Mouse (Mus musculus) midbrain, postnatal 0 days (tissue): ENCODE results near the gene Bcap29. TPM values are rescaled to one million over a fixed set of nuclear protein-coding genes. Genes with fewer than 3 reads are reported as not detected.
"Not testable (repeated sequence)": the region's sequence is repeated elsewhere in the genome, so short reads cannot be mapped to it uniquely, and the experiment has no call there.

Source experiments
- ATAC-seq: fragments of 200-750 bp; cut with Nextera tagmentation; 2 replicates; pipeline ENCODE4 v1.8.0; 2017; ENCODE audit warnings: moderate number of reproducible peaks, mild to moderate bottlenecking, moderate TSS enrichment, moderate library complexity; ENCODE audit not compliant: low FRiP score
- DNase-seq: peaks from one replicate; pipeline ENCODE4 v3.0.0-alpha.2; 2015; ENCODE audit warnings: low spot score
- H3K27ac ChIP-seq: fragments of 300-500 bp; sonication (generic); 2 replicates; pipeline ENCODE4 v1.5.1; 2014; ENCODE audit warnings: low read depth, mild to moderate bottlenecking, low read length, mixed read lengths
- H3K27me3 ChIP-seq: fragments of 300-500 bp; sonication (generic); 2 replicates; pipeline ENCODE4 v1.6.1; 2014; ENCODE audit warnings: low read length, control low read depth, mixed read lengths; ENCODE audit not compliant: insufficient read depth
- H3K36me3 ChIP-seq: fragments of 300-500 bp; sonication (generic); 2 replicates; pipeline ENCODE4 v1.6.1; 2014; ENCODE audit warnings: low read length, control low read depth, mixed read lengths; ENCODE audit not compliant: insufficient read depth
- H3K4me1 ChIP-seq: fragments of 300-500 bp; sonication (generic); 2 replicates; pipeline ENCODE4 v1.6.1; 2014; ENCODE audit warnings: mild to moderate bottlenecking, control low read depth, antibody characterized with exemption, low read length, mixed read lengths; ENCODE audit not compliant: insufficient read depth
- H3K4me2 ChIP-seq: fragments of 300-500 bp; sonication (generic); 2 replicates; pipeline ENCODE4 v1.6.1; 2014; ENCODE audit warnings: low read depth, mild to moderate bottlenecking, low read length, mixed read lengths; ENCODE audit not compliant: poor library complexity, severe bottlenecking
- H3K4me3 ChIP-seq: fragments of 300-500 bp; sonication (generic); 2 replicates; pipeline ENCODE4 v1.5.1; 2014; ENCODE audit warnings: low read depth, mild to moderate bottlenecking, low read length, moderate library complexity
- H3K9ac ChIP-seq: fragments of 300-500 bp; sonication (generic); replicated peaks from 2 replicates; pipeline ENCODE4 v1.6.1; 2014; ENCODE audit warnings: mild to moderate bottlenecking, low read length, moderate library complexity, mixed read lengths; ENCODE audit not compliant: poor library complexity, severe bottlenecking
- H3K9me3 ChIP-seq: fragments of 300-500 bp; sonication (generic); 2 replicates; pipeline ENCODE4 v1.6.1; 2016; ENCODE audit warnings: low read length, control low read depth
- CTCF ChIP-seq: IDR thresholded peaks from 2 replicates; pipeline ENCODE4 v1.5.1; 2016; ENCODE audit warnings: antibody characterized with exemption, mild to moderate bottlenecking
- WGBS: fragments of 180-500 bp; shearing (Covaris S2); extraction: QIAGEN DNeasy Blood & Tissue Kit; methylation state at CpG from one replicate; pipeline ENCODE4 v1.1.7; 2014; 5-methylcytosine and 5-hydroxymethylcytosine counted together
- polyA plus RNA-seq: library from polyadenylated mRNA; unstranded; fragments of >200 nt; fragmentation: Nextera tagmentation; extraction: Ambion mirVana; gene quantifications from 2 replicates; pipeline ENCODE4 v1.2.1, GENCODE M21; 2015
- total RNA-seq: library from RNA; depleted of rRNA; stranded (reverse); fragments of >200 nt; gene quantifications from 2 replicates; pipeline ENCODE4 v1.2.3, GENCODE M21; 2014

Gene Bcap29
- total and polyA plus RNA-seq, 2 experiments from 2014 or later = 11.1 to 33.9 TPM

- H3K4me1 ChIP-seq = no peaks in the 10 kb centered on the region
- H3K9ac ChIP-seq = no peak overlapping the region
- H3K9me3 ChIP-seq = no peaks in the 10 kb centered on the region
- no peaks in the 10 kb centered on the region for H3K27me3 ChIP-seq
- H3K4me2 ChIP-seq = no peak overlapping the region
- ATAC-seq (no peak), DNase-seq (no peak)
- no peak for TF ChIP-seq CTCF
- no peaks in the 10 kb centered on the region for H3K36me3 ChIP-seq
- WGBS = 66% methylated on average over 2 of the region's 2 CpGs
- no peak overlapping the region for H3K27ac ChIP-seq
- H3K4me3 ChIP-seq = no peak overlapping the region
Measured at GRCm38 (mm10) chr12:31569784-31570183, 64.7 kb downstream of the Bcap29 start.

- H3K36me3 ChIP-seq = no peaks in the 10 kb centered on the region
- no peaks in the 10 kb centered on the region for H3K27me3 ChIP-seq
- TF ChIP-seq CTCF = no peak
- H3K9me3 ChIP-seq = no peaks in the 10 kb centered on the region
- H3K4me2 ChIP-seq = no peak overlapping the region
- H3K4me3 ChIP-seq = no peak overlapping the region
- ATAC-seq = no peak
- DNase-seq = no peak
- H3K9ac ChIP-seq = no peak overlapping the region
- H3K4me1 ChIP-seq = no peaks in the 10 kb centered on the region
- no peak overlapping the region for H3K27ac ChIP-seq
Measured at GRCm38 (mm10) chr12:31568661-31569060, 65.8 kb downstream of the Bcap29 start.

GRCm38 (mm10) chr12:31567535-31567934, 66.9 kb downstream of the Bcap29 start:
- H3K27me3 ChIP-seq, DNase-seq, H3K9ac ChIP-seq, H3K36me3 ChIP-seq, H3K27ac ChIP-seq, H3K4me3 ChIP-seq, ATAC-seq, H3K9me3 ChIP-seq, H3K4me1 ChIP-seq: not testable (repeated sequence)
- peak overlapping the region; percentile 15; the same call in 1 of the 2 replicates for H3K4me2 ChIP-seq
- 28% methylated on average over 10 of the region's 10 CpGs for WGBS

- 68% methylated on average over 5 of the region's 5 CpGs for WGBS
- H3K4me1 ChIP-seq = no peaks in the 10 kb centered on the region
- TF ChIP-seq CTCF = no peak
Measured at GRCm38 (mm10) chr12:31560712-31561111, 73.7 kb downstream of the Bcap29 start.

GRCm38 (mm10) chr12:31560002-31560401, 74.5 kb downstream of the Bcap29 start:
- no peak for DNase-seq
- 22% methylated on average over 5 of the region's 5 CpGs for WGBS
- Histone ChIP-seq H3K4me3 (peak overlapping the region; percentile 70), H3K4me1 (no peaks in the 10 kb centered on the region), H3K27me3 (peaks cover 20% of the 10 kb centered on the region), H3K27ac (no peak overlapping the region), H3K36me3 (no peaks in the 10 kb centered on the region), H3K4me2 (peak overlapping the region; percentile 99), H3K9ac (no peak overlapping the region), H3K9me3 (no peaks in the 10 kb centered on the region)
- ATAC-seq = no peak
- TF ChIP-seq CTCF = no peak

More at GRCm38 (mm10) chr12:31560712-31561111, 73.7 kb downstream of the Bcap29 start:
- Histone ChIP-seq H3K27ac (no peak overlapping the region), H3K9me3 (no peaks in the 10 kb centered on the region), H3K27me3 (peaks cover 20% of the 10 kb centered on the region), H3K4me3 (no peak overlapping the region), H3K9ac (no peak overlapping the region), H3K36me3 (no peaks in the 10 kb centered on the region), H3K4me2 (no peak overlapping the region)
- DNase-seq (no peak), ATAC-seq (no peak)

GRCm38 (mm10) chr12:31554371-31554770, 80.1 kb downstream of the Bcap29 start:
- DNase-seq = no peak
- Histone ChIP-seq H3K4me2 (no peak overlapping the region), H3K9me3 (no peaks in the 10 kb centered on the region), H3K27me3 (peaks cover 14% of the 10 kb centered on the region), H3K4me3 (no peak overlapping the region), H3K9ac (no peak overlapping the region), H3K4me1 (no peaks in the 10 kb centered on the region), H3K27ac (no peak overlapping the region), H3K36me3 (no peaks in the 10 kb centered on the region)
- ATAC-seq = no peak
- 90% methylated on average over 1 of the region's 1 CpGs for WGBS
- TF ChIP-seq CTCF = no peak
